Mouse (Mus musculus) lung, embryonic 14.5 days (tissue): ENCODE results near the gene Ak6. TPM values are rescaled to one million over a fixed set of nuclear protein-coding genes. Genes with fewer than 3 reads are reported as not detected.

Source experiments
- ATAC-seq: fragments of 200-750 bp; cut with Nextera tagmentation; 2 replicates; pipeline ENCODE4 v1.8.0; 2017; ENCODE audit warnings: mild to moderate bottlenecking, moderate TSS enrichment, moderate library complexity; ENCODE audit not compliant: insufficient read depth
- DNase-seq: peaks from one replicate; pipeline ENCODE4 v3.0.0-alpha.2; 2015
- H3K27ac ChIP-seq: fragments of 300-500 bp; sonication (generic); 2 replicates; pipeline ENCODE4 v1.5.1; 2014; ENCODE audit warnings: low read depth, mild to moderate bottlenecking, moderate library complexity
- H3K27me3 ChIP-seq: fragments of 300-500 bp; sonication (generic); 2 replicates; pipeline ENCODE4 v1.6.1; 2014; ENCODE audit warnings: low read length, control low read depth; ENCODE audit not compliant: insufficient read depth
- H3K36me3 ChIP-seq: fragments of 300-500 bp; sonication (generic); 2 replicates; pipeline ENCODE4 v1.6.1; 2014; ENCODE audit warnings: control low read depth; ENCODE audit not compliant: insufficient read depth
- H3K4me1 ChIP-seq: fragments of 300-500 bp; sonication (generic); 2 replicates; pipeline ENCODE4 v1.6.1; 2014; ENCODE audit warnings: antibody characterized with exemption, control low read depth; ENCODE audit not compliant: insufficient read depth
- H3K4me2 ChIP-seq: fragments of 300-500 bp; sonication (generic); 2 replicates; pipeline ENCODE4 v1.6.1; 2014; ENCODE audit warnings: mild to moderate bottlenecking
- H3K4me3 ChIP-seq: fragments of 300-500 bp; sonication (generic); 2 replicates; pipeline ENCODE4 v1.5.1; 2014; ENCODE audit warnings: low read depth, low read length
- H3K9ac ChIP-seq: fragments of 300-500 bp; sonication (generic); 2 replicates; pipeline ENCODE4 v1.6.1; 2014
- H3K9me3 ChIP-seq: fragments of 300-500 bp; sonication (generic); 2 replicates; pipeline ENCODE4 v1.6.1; 2016; ENCODE audit warnings: low read depth, low read length, control low read depth
- CTCF ChIP-seq: IDR thresholded peaks from 2 replicates; pipeline ENCODE4 v1.5.1; 2016; ENCODE audit warnings: antibody characterized with exemption, low read depth
- WGBS: fragments of 180-500 bp; shearing (Covaris S2); extraction: QIAGEN DNeasy Blood & Tissue Kit; methylation state at CpG from one replicate; pipeline ENCODE4 v1.1.7; 2014; 5-methylcytosine and 5-hydroxymethylcytosine counted together
- polyA plus RNA-seq: library from polyadenylated mRNA; unstranded; fragments of >200 nt; fragmentation: Nextera tagmentation; extraction: Ambion mirVana; gene quantifications from 2 replicates; pipeline ENCODE4 v1.2.1, GENCODE M21; 2014

Gene Ak6
- polyA plus RNA-seq, 1 experiment from 2014 or later: 300 TPM

GRCm38 (mm10) chr13:100697541-100697940 is 46.8 kb downstream of the Ak6 start:
- no peak for DNase-seq
- H3K4me1 ChIP-seq: no peaks in the 10 kb centered on the region
- no peak for TF ChIP-seq CTCF
- no peaks in the 10 kb centered on the region for H3K27me3 ChIP-seq
- no peaks in the 10 kb centered on the region for H3K9me3 ChIP-seq
- H3K4me3 ChIP-seq: no peak overlapping the region
- 85% methylated on average over 3 of the region's 3 CpGs for WGBS
- no peak for ATAC-seq
- H3K36me3 ChIP-seq: peaks cover 60% of the 10 kb centered on the region
- no peak overlapping the region for H3K4me2 ChIP-seq
- H3K9ac ChIP-seq: no peak overlapping the region
- H3K27ac ChIP-seq: no peak overlapping the region

- ATAC-seq: no peak
- H3K27ac ChIP-seq: no peak overlapping the region
- no peak for DNase-seq
- no peaks in the 10 kb centered on the region for H3K9me3 ChIP-seq
- H3K9ac ChIP-seq: no peak overlapping the region
- TF ChIP-seq CTCF: no peak
- no peaks in the 10 kb centered on the region for H3K27me3 ChIP-seq
- 90% methylated on average over 10 of the region's 10 CpGs for WGBS
- no peak overlapping the region for H3K4me2 ChIP-seq
- no peaks in the 10 kb centered on the region for H3K4me1 ChIP-seq
- no peak overlapping the region for H3K4me3 ChIP-seq
- peaks cover 72% of the 10 kb centered on the region for H3K36me3 ChIP-seq
Measured at GRCm38 (mm10) chr13:100698866-100699265, 48.1 kb downstream of the Ak6 start.

- H3K4me3 ChIP-seq: no peak overlapping the region
- no peaks in the 10 kb centered on the region for H3K4me1 ChIP-seq
- no peak for ATAC-seq
- no peaks in the 10 kb centered on the region for H3K27me3 ChIP-seq
- no peak for DNase-seq
- no peak overlapping the region for H3K27ac ChIP-seq
- TF ChIP-seq CTCF: no peak
- no peak overlapping the region for H3K9ac ChIP-seq
- 90% methylated on average over 2 of the region's 2 CpGs for WGBS
- peaks cover 88% of the 10 kb centered on the region for H3K36me3 ChIP-seq
- no peak overlapping the region for H3K4me2 ChIP-seq
- no peaks in the 10 kb centered on the region for H3K9me3 ChIP-seq
Measured at GRCm38 (mm10) chr13:100703468-100703867, 52.7 kb downstream of the Ak6 start.

GRCm38 (mm10) chr13:100706206-100706605 is 55.4 kb downstream of the Ak6 start:
- WGBS: 96% methylated on average over 7 of the region's 7 CpGs
- DNase-seq (no peak), ATAC-seq (no peak)
- Histone ChIP-seq H3K36me3 (peaks cover 91% of the 10 kb centered on the region), H3K4me3 (no peak overlapping the region), H3K4me2 (no peak overlapping the region), H3K4me1 (no peaks in the 10 kb centered on the region), H3K9me3 (no peaks in the 10 kb centered on the region), H3K27me3 (no peaks in the 10 kb centered on the region), H3K27ac (no peak overlapping the region), H3K9ac (no peak overlapping the region)
- TF ChIP-seq CTCF: no peak

- Histone ChIP-seq H3K27ac (no peak overlapping the region), H3K4me2 (no peak overlapping the region), H3K4me1 (no peaks in the 10 kb centered on the region), H3K4me3 (no peak overlapping the region), H3K27me3 (no peaks in the 10 kb centered on the region), H3K9ac (no peak overlapping the region), H3K36me3 (peaks cover 84% of the 10 kb centered on the region), H3K9me3 (no peaks in the 10 kb centered on the region)
- WGBS: 93% methylated on average over 6 of the region's 6 CpGs
- DNase-seq (no peak), ATAC-seq (no peak)
- TF ChIP-seq CTCF: no peak
Measured at GRCm38 (mm10) chr13:100715467-100715866, 64.7 kb downstream of the Ak6 start.

Other genes starting within 250 kb of the Ak6 start
- not detected in 2 replicates for gene Naip1, start 198.1 kb upstream of the Ak6 start, polyA plus RNA-seq
- gene Gtf2h2, start 158.4 kb upstream of the Ak6 start, polyA plus RNA-seq: 75.0 and 77.3 TPM in 2 replicates
- 28.9 and 30.0 TPM in 2 replicates for gene Ocln, start 98.3 kb upstream of the Ak6 start, polyA plus RNA-seq
- gene Marveld2, start 34.0 kb upstream of the Ak6 start, polyA plus RNA-seq: 11.8 and 12.7 TPM in 2 replicates
- gene Rad17, start 72 bp downstream of the Ak6 start, polyA plus RNA-seq: 22.8 and 23.9 TPM in 2 replicates
- 11.0 and 16.4 TPM in 2 replicates for gene Taf9, start 600 bp downstream of the Ak6 start, polyA plus RNA-seq
- 9.1 and 11.1 TPM in 2 replicates for gene Ccdc125, start 18.7 kb downstream of the Ak6 start, polyA plus RNA-seq
- 99.9 and 106 TPM in 2 replicates for gene Cdk7, start 80.0 kb downstream of the Ak6 start, polyA plus RNA-seq
- gene Mrps36, start 93.7 kb downstream of the Ak6 start, polyA plus RNA-seq: 166 and 178 TPM in 2 replicates
- 45.0 and 47.9 TPM in 2 replicates for gene Cenph, start 124.9 kb downstream of the Ak6 start, polyA plus RNA-seq
- gene Ccnb1, start 135.6 kb downstream of the Ak6 start, polyA plus RNA-seq: 329 and 358 TPM in 2 replicates
- 63.3 and 64.6 TPM in 2 replicates for gene Slc30a5, start 182.4 kb downstream of the Ak6 start, polyA plus RNA-seq